Mouse (Mus musculus) retina, postnatal 7 days (tissue): ENCODE results near the gene Elf1.

Source experiments
- DNase-seq: peaks from one replicate; pipeline ENCODE4 v3.0.0-alpha.2; 2012; ENCODE audit warnings: low read depth, low spot score

The Elf1 gene

GRCm38 (mm10) chr14:79489150-79489549 is 8.2 kb downstream of the Elf1 start:
- DNase-seq: no peak

DNA sequence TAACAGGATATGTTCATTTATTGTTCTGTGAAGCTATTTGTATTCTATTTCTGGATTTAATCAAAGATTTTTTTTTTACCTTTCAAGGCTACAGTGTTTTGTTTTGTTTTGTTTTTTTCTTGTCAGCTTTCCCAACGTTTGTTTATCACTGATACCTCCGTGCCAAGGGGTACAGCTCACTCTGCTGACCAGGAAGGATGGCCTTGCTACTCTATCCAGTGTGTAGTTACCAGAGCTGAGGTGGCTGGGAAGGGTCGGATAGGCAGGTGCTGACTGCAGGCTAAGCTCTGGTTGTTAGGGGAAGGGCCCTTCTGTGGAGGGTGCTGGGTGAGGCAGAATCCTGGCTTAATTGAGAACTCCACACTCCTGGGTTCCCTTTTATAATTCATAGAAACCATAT is 9.3 kb downstream of the Elf1 start:
- no peak for DNase-seq

DNA sequence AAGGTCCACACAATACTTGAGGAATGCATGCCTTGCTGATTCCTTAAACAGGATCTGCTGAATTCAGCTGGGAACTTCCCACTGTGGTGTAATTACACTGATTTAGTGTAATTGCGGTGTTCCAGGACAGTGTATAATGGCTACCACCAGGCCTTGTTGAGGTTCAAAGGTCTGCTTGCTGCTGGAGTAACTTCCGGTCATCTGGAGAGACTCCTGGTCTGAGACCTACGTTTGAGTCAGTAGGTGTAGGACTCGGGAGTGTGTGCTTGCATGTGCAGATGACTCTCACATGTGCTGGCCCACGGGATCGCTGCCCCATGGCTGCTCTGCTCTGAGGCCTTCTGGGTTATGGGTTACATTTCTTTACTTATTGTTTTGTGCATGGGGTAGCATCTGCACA is 13.4 kb downstream of the Elf1 start:
- DNase-seq: no peak

- DNase-seq: no peak
Observed at GRCm38 (mm10) chr14:79499326-79499725, 18.3 kb downstream of the Elf1 start.

GRCm38 (mm10) chr14:79500756-79501155 is 19.8 kb downstream of the Elf1 start:
- no peak for DNase-seq

DNA sequence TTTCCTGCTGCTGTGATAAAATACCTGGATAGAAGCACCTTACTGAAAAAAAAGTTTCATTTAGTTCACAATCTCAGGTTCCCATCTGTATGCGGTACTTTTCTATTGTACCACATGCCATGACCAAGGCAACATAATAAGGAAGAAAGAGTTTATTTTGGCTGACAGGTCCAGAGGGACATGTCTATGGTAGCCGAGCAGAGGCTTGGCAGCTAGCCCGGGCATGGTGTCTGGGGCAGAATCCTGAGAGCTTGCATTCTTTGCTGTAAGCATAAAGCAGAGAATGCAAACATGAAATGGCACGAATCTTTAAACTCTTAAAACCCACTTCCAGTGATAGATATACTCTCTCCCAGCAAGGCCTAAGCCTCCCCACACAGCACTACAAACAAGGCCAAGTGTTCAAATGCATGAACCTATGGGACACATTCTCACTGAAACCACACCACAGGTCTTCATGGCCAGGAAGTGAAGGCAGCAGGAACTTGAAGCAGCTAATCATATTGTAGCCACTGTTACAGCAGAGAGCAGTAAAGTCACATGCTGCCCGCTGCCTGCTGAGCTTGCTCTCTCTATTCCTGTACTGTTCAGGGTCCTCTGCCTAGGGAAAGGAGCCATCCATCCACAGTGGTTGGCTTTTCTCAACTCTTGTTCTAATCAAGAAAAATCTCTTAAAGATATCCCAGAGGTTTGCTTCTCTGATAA is 22.5 kb downstream of the Elf1 start:
- DNase-seq: no peak

DNA sequence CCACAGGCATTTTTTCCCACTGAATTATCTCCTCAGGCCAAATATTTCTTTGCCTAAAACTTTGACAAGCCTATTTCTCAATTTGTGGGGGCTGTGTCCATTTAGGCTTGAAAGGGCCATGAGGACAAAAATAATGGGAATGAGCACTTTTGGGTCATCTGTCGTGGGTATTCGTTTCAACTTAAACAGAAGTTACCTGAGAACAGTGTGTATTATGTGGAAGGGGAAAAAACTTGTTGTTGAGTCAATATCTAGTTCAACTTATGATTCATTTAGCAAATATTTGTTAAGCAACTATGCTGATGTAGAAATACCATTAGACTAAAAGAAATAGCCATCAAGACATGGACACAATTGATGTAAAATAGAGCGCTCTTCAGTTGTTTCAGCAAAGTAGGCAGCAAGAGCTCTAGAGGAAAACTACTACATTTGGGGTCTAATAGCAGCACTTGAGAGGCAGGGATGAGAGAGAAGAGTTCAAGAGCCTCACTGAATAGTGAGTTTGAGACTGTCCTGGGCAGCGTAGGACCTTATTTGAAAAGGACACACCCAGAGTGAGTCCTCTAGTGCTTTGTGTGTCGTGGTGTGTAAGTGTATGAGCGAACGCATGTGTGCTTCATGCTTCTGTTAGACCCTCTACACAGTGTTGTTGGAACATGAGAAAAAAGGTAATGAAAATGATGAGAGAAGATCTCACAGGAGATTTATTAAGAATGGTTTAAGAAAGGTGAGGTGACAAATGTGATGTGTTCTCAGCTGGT is 23.4 kb downstream of the Elf1 start:
- no peak for DNase-seq

- DNase-seq: no peak
Observed at GRCm38 (mm10) chr14:79506207-79506606, 25.2 kb downstream of the Elf1 start.

- DNase-seq: no peak
Observed at GRCm38 (mm10) chr14:79507846-79508245, 26.9 kb downstream of the Elf1 start.

DNA sequence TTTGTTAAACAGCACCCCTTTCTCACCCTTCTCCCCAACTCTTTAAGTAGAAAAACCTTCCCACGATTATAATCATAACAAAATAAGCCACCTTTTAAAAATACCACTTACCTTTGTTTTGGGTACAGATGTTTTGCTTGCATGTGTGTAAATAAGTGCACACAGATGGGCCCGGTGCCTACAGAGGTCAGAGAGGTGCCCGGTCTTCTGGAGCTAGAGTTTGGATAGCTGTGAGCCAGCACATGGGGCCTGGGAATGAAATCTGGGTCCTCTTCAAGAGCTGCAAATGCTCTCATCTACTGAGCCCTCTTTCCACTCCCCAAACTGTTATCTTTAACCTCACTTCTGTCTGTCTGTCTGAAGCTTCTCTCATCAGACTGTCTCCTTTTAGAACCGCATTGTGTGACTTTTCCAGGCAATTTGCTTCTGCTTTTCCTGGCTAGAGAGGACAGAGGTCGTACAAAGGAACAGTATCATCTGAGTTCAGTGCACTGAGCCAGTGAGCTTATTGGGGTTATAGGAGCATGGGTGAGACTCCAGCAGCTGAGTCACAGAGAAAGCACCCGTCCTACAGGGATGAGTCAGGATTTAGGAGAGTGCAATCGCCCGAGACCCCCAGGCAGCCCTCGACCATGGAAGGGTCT is 27.8 kb downstream of the Elf1 start:
- no peak for DNase-seq

GRCm38 (mm10) chr14:79511521-79511920 is 30.5 kb downstream of the Elf1 start:
- no peak for DNase-seq

DNA sequence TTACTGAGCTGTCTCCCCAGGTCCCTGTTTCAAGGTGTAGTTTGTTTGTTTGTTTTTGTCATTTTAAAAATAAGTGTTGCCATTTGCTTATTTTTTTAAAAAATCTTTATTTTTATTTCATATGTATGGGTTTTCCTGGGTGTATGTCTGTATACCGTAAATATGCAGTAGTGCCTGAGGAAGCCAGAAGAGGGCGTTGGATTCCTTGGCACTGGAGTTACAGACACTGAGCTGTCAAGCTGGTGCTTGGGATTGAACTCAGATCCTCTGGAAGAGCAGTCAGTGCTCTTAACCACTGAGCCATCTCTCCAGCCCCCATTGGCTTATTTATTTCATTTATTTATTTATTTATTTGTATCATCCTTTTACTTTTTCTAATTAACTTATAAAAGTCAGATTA is 33.0 kb downstream of the Elf1 start:
- DNase-seq: no peak

DNA sequence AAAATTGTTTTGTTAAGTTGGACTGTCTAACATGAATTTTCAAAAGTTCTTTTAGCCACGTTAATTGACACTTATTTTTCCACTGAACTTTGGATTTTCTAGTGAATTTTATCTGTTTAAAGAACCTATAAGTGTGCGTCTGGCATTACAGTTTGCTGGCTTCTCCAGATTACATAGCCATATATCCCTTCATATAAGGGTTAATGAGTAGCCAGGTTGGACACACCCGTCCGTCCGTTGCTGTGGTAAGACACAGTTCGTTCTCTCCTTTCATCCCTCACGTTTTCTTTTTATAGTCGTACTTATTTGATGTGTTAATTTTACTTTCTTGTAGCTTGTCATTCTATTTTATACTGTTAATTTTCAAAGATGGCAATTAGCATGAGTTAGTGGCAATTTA is 34.1 kb downstream of the Elf1 start:
- DNase-seq: no peak

DNA sequence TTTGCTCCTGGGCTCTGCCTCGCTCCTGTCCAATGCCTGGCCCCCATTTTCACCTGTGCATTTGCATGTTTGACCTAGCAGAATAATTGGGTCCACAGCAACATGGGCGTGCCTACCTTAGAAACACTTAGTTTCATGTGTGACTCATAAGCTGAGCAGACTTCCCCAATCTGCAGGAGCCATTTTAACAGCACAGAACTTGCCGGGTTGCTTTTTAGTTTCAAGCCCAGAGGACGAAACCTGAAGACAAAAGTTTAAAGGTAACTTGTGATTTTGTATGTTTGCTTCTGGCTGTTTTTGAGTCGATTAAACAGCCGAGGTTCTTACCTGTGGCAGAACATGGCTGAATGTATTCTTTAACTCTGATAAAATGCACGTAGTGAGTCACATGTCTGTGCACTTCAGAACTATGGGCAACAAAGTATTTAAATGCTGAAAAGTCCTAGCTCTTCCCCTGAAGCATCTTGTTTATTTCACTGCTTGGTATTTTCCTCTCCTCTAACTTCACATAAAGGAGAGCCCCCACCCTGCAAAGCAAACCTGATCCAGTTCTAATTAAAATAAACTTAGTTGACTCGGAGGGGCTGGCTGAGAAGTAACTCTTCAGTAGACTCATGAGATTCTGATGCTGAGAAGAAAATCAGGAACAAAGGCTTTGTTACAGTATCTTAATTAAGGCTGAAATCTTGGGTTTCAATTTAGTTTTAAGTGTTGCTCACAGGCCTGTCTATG is 34.7 kb downstream of the Elf1 start:
- no peak for DNase-seq

GRCm38 (mm10) chr14:79516243-79516610 is 35.2 kb downstream of the Elf1 start:
- DNase-seq: no peak

DNA sequence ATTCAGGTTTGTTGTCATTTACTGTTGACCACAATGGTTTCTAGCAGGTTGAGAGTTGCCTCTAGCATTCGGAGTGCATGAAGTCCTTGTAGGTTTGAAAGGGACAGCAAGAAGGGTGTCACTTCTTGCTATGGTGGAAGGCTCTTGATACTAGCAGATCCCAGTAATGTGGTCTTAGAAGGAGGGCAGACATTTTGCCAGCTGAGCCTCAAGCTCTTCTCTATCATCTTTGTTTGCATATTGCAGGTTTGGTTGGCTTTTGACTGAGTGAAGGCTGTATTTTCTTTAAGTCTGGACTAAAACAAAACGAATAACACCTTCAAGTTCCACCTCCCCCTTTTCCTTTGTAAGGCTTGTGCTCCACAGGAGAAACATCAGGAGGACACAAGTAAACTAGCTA is 35.8 kb downstream of the Elf1 start:
- DNase-seq: no peak

- no peak for DNase-seq
Observed at GRCm38 (mm10) chr14:79517185-79517740, 36.3 kb downstream of the Elf1 start.

GRCm38 (mm10) chr14:79518123-79518522 is 37.1 kb downstream of the Elf1 start:
- DNase-seq: no peak

GRCm38 (mm10) chr14:79518761-79519662 is 38.0 kb downstream of the Elf1 start:
- no peak for DNase-seq

GRCm38 (mm10) chr14:79519663-79519975 is 38.6 kb downstream of the Elf1 start:
- DNase-seq: no peak

DNA sequence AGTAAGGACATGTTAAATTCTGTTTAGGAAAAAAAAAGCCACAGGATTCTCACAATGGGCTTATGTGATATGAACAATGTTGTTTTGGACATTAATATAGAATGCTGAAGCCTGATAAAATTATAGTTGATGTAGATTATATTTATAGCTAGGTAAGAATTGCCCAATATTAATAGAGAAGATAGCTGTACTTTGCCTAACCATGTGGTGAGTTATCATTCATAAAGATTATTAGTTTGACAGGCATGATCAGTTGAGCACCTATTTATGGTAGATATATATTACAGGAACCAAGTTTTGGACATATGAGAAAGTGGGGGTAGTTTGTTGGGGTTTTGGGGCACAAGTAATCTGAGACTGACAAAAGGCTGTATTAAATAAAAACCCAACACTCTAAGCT is 39.6 kb downstream of the Elf1 start:
- no peak for DNase-seq
